Mouse (Mus musculus): ENCODE measurements around the gene Asl.
A peak's percentile ranks its signal among the peaks of the same experiment; 100 is the strongest.

- peak; percentile 81 for TF ChIP-seq CTCF (IDR thresholded peaks at IDR 0.05; ENCODE audit: insufficient read depth, low read length)
- TF ChIP-seq POLR2A (IDR thresholded peaks at IDR 0.05; ENCODE audit: borderline replicate concordance, extremely low read depth, low read depth, low read length): no peak
Measured at GRCm38 (mm10) chr5:130037752-130038455, 8.9 kb upstream of the Asl start.

All from lung, adult 2 months (tissue).